Mouse (Mus musculus) testis, postnatal 14 days (tissue): ENCODE measurements at regions not wholly inside any gene's neighbourhood (a gene's known extent, or its start where the extent isn't known, plus 50 kb on each side); places are given as distances from the start of the nearest gene placed in this dataset.
"Not testable (repeated sequence)": the region's sequence is repeated elsewhere in the genome, so short reads cannot be mapped to it uniquely, and the experiment has no call there.

ENCODE experiments used
- DNase-seq: peaks from one replicate; pipeline ENCODE4 v3.0.0; 2021; ENCODE audit warnings: low spot score

GRCm38 (mm10) chr12:9655794-9656193 lies 85.9 kb downstream of the Osr1 start:
- DNase-seq = no peak

- DNase-seq = no peak
Observed at GRCm38 (mm10) chr12:9656324-9656723, 86.4 kb downstream of the Osr1 start.

DNA sequence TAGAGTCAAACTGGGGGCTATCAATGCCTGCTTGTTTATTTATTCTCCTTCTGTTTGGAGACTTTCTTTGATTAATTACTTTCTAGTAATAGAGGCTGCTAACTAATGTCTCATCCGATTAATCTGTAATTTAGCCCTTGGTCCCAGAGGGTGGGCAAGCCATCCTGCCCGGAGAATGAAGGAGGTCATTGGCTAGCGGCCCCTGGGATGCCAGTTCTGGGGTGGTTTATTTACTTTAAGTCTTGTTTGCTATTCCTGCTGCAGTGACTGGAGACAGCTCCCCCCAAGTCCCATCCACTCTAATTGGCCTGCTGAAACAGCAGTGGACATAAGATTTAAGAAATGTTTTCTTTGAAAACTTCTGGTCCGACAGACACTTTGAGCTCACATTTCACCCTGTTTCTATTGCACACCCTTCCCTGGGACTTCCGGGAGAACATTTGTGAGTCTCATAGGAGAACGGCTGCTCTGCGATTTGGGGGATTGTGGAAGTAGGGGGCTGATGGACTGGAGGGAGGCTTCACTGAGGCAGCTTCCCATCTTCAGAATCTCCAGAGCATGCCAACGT lies 87.4 kb downstream of the Osr1 start:
- no peak for DNase-seq

GRCm38 (mm10) chr12:9657793-9658192 lies 87.9 kb downstream of the Osr1 start:
- DNase-seq = no peak

- no peak for DNase-seq
Observed at GRCm38 (mm10) chr12:9660299-9660698, 90.4 kb downstream of the Osr1 start.

DNA sequence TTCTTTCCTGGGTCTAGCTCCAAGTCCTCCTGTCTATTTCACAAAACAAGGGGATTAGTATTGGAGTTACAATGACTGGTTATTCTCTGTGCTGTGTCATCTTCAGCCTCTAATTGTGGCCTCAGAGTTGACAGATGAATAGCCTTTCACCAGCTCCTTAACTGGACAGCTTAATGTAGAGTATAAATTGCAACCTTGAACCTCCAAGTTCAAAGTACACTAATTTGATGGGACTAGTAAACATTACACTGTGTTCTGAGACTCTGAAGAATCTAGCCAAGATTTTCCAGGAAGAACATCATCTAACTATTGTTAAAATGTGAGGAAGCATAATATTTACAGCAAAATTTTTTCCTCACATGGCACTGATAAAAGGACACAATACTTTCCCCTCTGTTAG lies 118.9 kb downstream of the Osr1 start:
- no peak for DNase-seq

- DNase-seq = no peak
Observed at GRCm38 (mm10) chr12:9689541-9689940, 119.6 kb downstream of the Osr1 start.

GRCm38 (mm10) chr12:9732921-9733320 lies 163.0 kb downstream of the Osr1 start:
- DNase-seq = no peak

DNA sequence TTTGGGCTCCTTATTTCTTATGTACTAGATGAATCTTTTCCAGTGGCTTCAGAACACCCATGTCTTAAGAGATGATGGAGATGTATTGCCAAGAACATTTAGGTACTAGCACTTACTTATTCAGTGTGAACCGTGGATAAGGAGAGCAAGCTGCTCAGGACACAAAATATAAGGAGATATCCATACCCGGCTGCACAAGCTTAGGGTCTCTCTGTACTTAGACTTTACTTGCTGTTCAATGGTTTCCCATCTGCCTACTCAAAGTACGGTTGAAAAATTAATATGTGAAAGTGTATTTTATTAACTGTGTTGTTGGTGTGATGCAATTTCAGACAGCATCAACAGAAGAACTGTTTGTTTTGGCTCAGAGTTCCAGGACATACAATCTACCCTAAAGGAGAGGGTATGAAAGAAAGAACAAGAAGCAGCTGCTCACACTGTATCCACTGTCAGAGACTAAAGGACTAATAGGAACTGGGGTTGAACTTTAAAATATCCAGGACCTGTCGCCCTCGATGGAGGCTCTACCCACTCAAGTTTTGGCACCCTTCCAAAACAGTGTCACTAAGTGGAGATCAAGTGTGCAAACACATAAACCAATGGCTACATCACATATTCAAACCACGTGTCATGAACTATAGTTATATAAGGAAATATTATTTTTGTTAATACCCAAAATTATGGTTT lies 174.9 kb downstream of the Osr1 start:
- no peak for DNase-seq

GRCm38 (mm10) chr12:9751261-9752078 lies 181.6 kb downstream of the Osr1 start:
- no peak for DNase-seq

- DNase-seq = no peak
Observed at GRCm38 (mm10) chr12:9752079-9752450, 182.1 kb downstream of the Osr1 start.

- DNase-seq = peak; percentile 80
Observed at GRCm38 (mm10) chr12:9756411-9756810, 186.5 kb downstream of the Osr1 start.

GRCm38 (mm10) chr12:9760818-9761217 lies 190.9 kb downstream of the Osr1 start:
- DNase-seq = no peak

DNA sequence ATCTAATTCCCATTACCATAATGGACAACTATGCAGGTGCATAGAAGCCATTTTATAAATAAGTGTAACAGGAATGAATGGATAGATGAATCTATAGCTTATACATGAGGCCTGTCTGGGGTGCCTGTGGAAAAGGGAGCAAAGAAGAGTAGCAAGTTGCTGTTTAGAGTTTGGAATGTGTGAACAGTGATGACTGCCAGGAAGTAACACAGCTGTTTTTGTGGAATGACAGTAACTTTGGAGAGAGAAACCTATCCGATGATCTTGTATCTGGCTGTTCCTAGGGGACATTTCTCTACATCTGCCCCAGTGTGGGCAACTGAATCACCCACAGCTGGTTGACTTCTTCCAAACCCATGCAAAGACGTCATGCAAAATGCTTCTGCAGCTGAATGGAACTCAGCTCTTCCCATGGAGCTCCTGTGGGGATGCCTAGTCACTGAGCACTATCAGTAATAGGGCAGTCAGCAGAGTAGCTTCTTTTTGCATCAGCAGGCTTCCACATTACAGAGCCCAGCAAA lies 192.4 kb downstream of the Osr1 start:
- DNase-seq = not testable (repeated sequence)

DNA sequence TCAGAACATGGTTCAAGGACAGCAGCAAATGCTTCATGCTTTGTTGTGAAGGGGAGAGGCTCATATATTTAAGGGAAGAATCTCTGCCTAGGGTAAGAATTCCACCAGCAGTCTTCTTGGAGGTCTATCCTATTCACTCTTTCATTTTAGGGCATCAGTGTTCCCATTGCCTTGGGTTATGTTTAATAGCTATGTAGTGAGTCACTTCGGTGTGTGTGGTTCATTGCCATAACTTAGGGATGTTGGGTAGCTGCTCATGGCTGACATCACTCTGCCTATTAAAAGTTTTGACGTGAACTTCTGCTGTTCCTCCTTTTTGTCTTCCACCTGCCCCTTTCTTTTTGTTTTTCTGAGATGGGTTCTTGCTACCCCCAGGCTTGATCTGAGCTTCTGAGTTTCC lies 192.9 kb downstream of the Osr1 start:
- DNase-seq = no peak

- no peak for DNase-seq
Observed at GRCm38 (mm10) chr12:9770908-9771307, 201.0 kb downstream of the Osr1 start.

DNA sequence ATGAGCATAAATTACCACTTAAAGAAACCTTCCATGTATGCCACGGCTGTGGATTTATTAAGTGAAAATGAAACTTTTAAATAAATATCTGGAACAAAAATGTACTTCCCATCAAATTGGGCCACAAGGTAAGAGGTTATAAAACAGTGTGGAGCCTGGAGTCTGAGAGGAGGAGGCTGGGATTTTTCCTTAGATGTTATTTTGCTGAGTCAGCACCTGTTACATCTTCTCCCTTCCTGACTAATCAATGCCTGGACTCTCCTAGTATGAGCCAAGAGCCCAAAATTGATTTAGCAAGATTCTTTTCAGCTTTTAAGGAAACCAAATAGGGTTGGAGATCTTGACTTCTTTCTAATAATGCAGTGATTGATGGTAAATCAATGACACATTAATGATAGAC lies 203.0 kb downstream of the Osr1 start:
- no peak for DNase-seq

DNA sequence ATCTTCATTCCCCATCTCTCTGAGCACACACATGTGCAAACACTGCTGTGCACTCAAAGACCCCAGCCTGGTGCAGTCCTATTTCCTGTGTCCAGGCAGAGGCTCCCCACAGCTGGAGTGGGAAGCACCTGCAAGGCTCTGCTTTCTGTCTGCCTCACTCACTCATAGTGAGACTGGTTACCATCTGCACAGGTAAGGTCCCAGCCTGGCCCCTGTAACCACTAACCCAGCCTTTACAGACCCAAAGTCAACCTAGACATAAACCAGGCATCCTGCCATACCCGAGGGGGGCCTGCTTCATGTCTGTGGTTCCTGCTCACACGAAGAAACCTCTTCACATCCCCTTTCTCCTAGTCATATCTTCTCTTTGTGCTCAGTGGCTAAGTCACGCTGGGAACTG lies 232.4 kb downstream of the Osr1 start:
- DNase-seq = no peak

DNA sequence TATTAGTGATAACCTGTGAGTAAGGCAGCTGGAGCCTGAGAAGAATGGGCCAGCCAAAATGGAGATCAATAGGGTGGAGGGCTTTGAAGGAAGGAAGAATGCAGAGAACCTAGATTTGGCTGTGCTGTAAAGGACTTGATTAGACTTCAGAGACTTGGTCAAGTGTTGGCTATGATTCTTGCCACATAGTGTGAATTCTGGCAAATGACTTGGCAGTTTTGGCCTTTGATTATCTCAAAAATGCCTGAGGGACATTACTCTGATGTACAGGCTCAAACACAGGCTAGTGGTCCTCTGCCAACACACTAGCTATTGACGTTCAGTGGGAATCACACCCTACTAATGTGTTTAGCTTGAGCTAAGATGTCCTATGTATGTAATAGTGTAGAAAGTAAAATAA lies 237.5 kb downstream of the Osr1 start:
- DNase-seq = no peak

- no peak for DNase-seq
Observed at GRCm38 (mm10) chr12:9833273-9833672, 263.4 kb downstream of the Osr1 start.

- no peak for DNase-seq
Observed at GRCm38 (mm10) chr12:9839198-9839845, 269.4 kb downstream of the Osr1 start.

DNA sequence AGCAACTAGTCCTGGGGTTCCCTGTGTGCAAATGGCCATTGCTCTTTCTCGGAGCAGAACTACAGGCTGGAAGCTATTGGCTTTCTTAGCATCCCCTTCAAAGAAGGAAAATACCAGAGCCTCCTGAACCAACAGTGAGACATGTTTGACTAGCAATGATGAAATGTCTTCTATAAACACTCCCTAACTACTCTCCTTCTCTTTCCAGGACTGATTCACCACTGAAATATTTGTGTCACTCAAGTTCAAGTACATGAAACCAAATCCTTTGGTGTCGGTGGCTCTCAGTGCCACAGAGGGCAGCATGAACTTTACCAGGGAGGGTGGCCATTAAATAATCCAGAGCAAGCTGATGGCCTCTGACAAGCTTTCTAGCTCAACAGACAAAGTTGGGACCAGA lies 270.0 kb downstream of the Osr1 start:
- no peak for DNase-seq

DNA sequence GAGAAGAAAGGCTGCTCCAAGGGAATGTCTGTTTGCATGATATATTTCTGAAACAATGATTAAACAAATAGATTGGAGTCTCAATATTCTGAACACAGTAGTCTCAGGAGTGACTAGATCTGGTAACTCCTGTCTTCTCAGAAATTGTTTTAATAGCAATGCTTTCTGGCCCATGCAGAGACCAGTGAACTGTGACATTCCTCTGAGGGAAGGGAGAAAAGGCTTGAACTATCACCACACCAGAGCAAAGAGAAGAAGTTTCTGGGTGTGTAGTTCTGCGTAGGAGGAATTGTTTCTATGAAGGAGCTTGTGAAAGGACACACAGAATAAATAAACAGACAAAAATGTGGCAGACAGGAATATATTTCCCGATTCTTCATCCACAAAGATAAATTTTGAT lies 277.1 kb downstream of the Osr1 start:
- DNase-seq = no peak
